Mouse (Mus musculus) midbrain, embryonic 11.5 days (tissue): ENCODE measurements around the gene Ciao2b. TPM values are rescaled to one million over a fixed set of nuclear protein-coding genes. Genes with fewer than 3 reads are reported as not detected.

Source experiments
- ATAC-seq: fragments of 200-750 bp; cut with Nextera tagmentation; 2 replicates; pipeline ENCODE4 v1.8.0; 2017; ENCODE audit warnings: moderate TSS enrichment, moderate library complexity; ENCODE audit not compliant: low FRiP score
- DNase-seq: peaks from one replicate; pipeline ENCODE4 v3.0.0; 2015; ENCODE audit warnings: low spot score; ENCODE audit errors: missing footprints
- H3K27ac ChIP-seq: fragments of 300-500 bp; sonication (generic); 2 replicates; pipeline ENCODE4 v1.5.1; 2014; ENCODE audit warnings: low read depth, low read length
- H3K27me3 ChIP-seq: fragments of 300-500 bp; sonication (generic); 2 replicates; pipeline ENCODE4 v1.6.1; 2014; ENCODE audit warnings: mild to moderate bottlenecking, low read length, moderate library complexity, mixed read lengths; ENCODE audit not compliant: control insufficient read depth, insufficient read depth
- H3K36me3 ChIP-seq: fragments of 300-500 bp; sonication (generic); 2 replicates; pipeline ENCODE4 v1.6.1; 2014; ENCODE audit warnings: mild to moderate bottlenecking, low read length, moderate library complexity, mixed read lengths; ENCODE audit not compliant: control insufficient read depth, insufficient read depth
- H3K4me1 ChIP-seq: fragments of 300-500 bp; sonication (generic); 2 replicates; pipeline ENCODE4 v1.6.1; 2014; ENCODE audit warnings: low read length; ENCODE audit not compliant: control insufficient read depth, insufficient read depth
- H3K4me2 ChIP-seq: fragments of 300-500 bp; sonication (generic); 2 replicates; pipeline ENCODE4 v1.6.1; 2014; ENCODE audit warnings: mild to moderate bottlenecking, moderate library complexity
- H3K4me3 ChIP-seq: fragments of 300-500 bp; sonication (generic); 2 replicates; pipeline ENCODE4 v1.5.1; 2014; ENCODE audit warnings: low read depth, low read length
- H3K9ac ChIP-seq: fragments of 300-500 bp; sonication (generic); 2 replicates; pipeline ENCODE4 v1.6.1; 2014; ENCODE audit warnings: low read length
- H3K9me3 ChIP-seq: fragments of 300-500 bp; sonication (generic); 2 replicates; pipeline ENCODE4 v1.6.1; 2016; ENCODE audit warnings: low read length; ENCODE audit not compliant: control insufficient read depth
- WGBS: fragments of 180-500 bp; shearing (Covaris S2); extraction: QIAGEN DNeasy Blood & Tissue Kit; methylation state at CpG from one replicate; pipeline ENCODE4 v1.1.7; 2014; 5-methylcytosine and 5-hydroxymethylcytosine counted together
- polyA plus RNA-seq: library from polyadenylated mRNA; unstranded; fragments of >200 nt; fragmentation: Nextera tagmentation; extraction: Ambion mirVana; gene quantifications from 2 replicates; pipeline ENCODE4 v1.2.1, GENCODE M21; 2014

Gene Ciao2b
- polyA plus RNA-seq, 1 experiment from 2014 or later, result 95.7 TPM

DNA sequence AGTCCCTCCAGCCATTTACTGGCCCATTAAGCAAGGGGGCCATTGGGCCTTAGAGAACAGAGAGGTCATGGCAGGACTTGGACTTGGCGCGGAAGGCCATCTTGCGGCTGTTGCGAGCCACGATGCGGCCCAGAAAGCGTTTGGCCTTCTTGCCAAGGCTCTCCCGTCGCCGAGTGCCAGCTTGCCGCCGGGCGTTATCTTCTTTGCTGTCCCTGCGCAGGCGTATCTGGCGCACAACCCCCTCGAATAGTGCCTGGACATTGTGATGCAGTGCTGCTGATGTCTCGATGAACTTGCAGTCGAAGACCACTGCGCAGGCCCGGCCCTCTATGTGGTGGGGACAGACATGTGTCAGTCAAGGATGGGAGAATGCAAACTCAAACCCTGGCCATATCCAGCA, 13.4 kb downstream of the Ciao2b start:
- DNase-seq (no peak), ATAC-seq (no peak)
- no peaks in the 10 kb centered on the region for H3K9me3 ChIP-seq
- H3K4me3 ChIP-seq, result no peak overlapping the region
- 96% methylated on average over 21 of the region's 21 CpGs for WGBS
- H3K4me1 ChIP-seq, result peaks cover 7% of the 10 kb centered on the region; the same call in 1 of the 2 replicates
- peaks cover 11% of the 10 kb centered on the region for H3K27me3 ChIP-seq
- no peak overlapping the region for H3K9ac ChIP-seq
- H3K4me2 ChIP-seq, result no peak overlapping the region
- H3K36me3 ChIP-seq, result no peaks in the 10 kb centered on the region
- H3K27ac ChIP-seq, result no peak overlapping the region

DNA sequence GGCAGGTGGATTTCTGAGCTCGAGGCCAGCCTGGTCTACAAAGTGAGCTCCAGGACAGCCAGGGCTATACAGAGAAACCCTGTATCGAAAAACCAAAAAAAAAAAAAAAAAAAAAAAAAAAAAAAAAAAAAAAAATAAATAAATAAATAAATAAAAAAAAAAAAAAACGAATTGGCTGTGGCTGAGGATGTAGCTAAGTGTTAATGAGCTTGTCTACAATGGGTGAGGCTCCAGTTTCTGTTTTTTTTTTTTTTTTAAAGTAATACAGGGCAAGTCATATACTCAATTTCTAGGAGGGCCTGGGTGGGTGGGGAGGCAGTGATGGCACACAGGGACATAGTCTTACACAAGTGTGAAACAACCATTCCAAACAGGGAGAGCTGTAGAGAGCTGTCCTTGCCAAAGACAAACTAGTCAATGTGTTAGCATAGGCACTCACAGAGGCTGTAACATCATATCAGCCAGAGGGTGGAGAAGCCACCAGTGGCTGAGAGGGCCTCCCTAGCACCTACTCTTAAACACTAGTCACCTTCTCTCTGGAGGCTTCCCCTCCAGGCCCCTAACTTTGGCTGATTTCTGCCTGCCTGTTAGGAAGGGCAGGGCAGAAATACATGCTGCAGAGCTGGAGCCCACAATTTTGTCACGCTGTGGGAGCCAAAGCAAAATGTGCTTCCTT, 14.6 kb downstream of the Ciao2b start:
- H3K4me2 ChIP-seq, result no peak overlapping the region
- H3K4me3 ChIP-seq, result no peak overlapping the region
- H3K4me1 ChIP-seq, result peaks cover 7% of the 10 kb centered on the region; the same call in 1 of the 2 replicates
- H3K9ac ChIP-seq, result no peak overlapping the region
- ATAC-seq (no peak), DNase-seq (no peak)
- peaks cover 11% of the 10 kb centered on the region for H3K27me3 ChIP-seq
- WGBS, result 61% methylated on average over 4 of the region's 4 CpGs
- no peaks in the 10 kb centered on the region for H3K9me3 ChIP-seq
- H3K27ac ChIP-seq, result no peak overlapping the region
- no peaks in the 10 kb centered on the region for H3K36me3 ChIP-seq

- DNase-seq (no peak), ATAC-seq (no peak)
- Histone ChIP-seq H3K27me3 (no peaks in the 10 kb centered on the region), H3K4me2 (no peak within 1 kb of the TSS), H3K36me3 (no peaks in the 10 kb centered on the region), H3K27ac (no peak within 1 kb of the TSS), H3K9ac (no peak within 1 kb of the TSS), H3K4me3 (no peak within 1 kb of the TSS), H3K4me1 (no peaks in the 10 kb centered on the region), H3K9me3 (no peaks in the 10 kb centered on the region)
- 78% methylated on average over 6 of the region's 6 CpGs for WGBS
Measured at GRCm38 (mm10) chr8:104624161-104624560, 17.6 kb downstream of the Ciao2b start, which contains the start of gene Cdh16. Cdh16 (minus strand) TSS chr8:104624396.

DNA sequence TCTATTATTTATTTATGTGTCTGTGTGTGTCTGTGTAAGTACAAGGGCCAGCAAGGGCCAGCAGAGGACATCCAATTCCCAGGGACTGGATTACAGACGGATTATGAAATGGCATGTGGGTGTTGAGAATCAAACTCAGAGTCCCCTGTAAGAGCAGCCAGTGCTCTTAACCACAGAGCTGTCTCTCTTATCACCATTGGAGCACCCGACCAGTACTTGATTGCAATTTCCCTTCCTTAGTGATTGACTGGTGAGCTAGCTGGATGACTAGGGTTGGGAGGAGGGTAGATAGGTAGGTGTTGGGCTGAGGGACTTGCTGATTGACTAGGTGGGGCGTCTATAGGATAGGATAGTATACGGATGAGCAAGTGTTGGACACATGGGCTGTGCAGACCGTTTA, 21.0 kb downstream of the Ciao2b start:
- Histone ChIP-seq H3K4me1 (no peaks in the 10 kb centered on the region), H3K27me3 (no peaks in the 10 kb centered on the region), H3K9ac (no peak overlapping the region), H3K27ac (no peak overlapping the region), H3K4me2 (no peak overlapping the region), H3K4me3 (no peak overlapping the region), H3K9me3 (no peaks in the 10 kb centered on the region), H3K36me3 (no peaks in the 10 kb centered on the region)
- DNase-seq (no peak), ATAC-seq (no peak)
- 81% methylated on average over 5 of the region's 5 CpGs for WGBS

DNA sequence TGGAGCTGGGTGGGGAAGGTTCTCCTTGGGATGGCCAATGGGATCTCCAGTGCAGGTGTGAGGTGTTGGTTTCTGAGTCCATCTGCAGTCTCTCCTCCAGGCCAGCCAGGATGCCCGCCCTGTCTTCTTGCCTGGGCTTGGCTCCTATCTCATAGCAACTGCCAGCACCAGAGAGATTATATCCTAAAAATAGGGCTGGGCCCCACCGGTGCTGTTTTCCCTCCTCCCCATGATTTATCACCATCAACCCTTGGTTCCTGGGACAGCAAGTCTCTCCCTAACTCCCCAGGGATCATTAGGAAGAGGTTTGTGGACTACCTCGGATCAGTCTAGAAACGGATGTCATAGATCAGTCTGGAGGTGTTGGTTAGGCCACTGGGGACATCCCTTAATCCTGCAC, 28.6 kb downstream of the Ciao2b start:
- ATAC-seq (no peak), DNase-seq (no peak)
- H3K9me3 ChIP-seq, result no peaks in the 10 kb centered on the region
- no peaks in the 10 kb centered on the region for H3K4me1 ChIP-seq
- H3K4me2 ChIP-seq, result no peak overlapping the region
- H3K27me3 ChIP-seq, result no peaks in the 10 kb centered on the region
- H3K36me3 ChIP-seq, result no peaks in the 10 kb centered on the region
- H3K4me3 ChIP-seq, result no peak overlapping the region
- no peak overlapping the region for H3K9ac ChIP-seq
- no peak overlapping the region for H3K27ac ChIP-seq
- WGBS, result 87% methylated on average over 4 of the region's 4 CpGs

DNA sequence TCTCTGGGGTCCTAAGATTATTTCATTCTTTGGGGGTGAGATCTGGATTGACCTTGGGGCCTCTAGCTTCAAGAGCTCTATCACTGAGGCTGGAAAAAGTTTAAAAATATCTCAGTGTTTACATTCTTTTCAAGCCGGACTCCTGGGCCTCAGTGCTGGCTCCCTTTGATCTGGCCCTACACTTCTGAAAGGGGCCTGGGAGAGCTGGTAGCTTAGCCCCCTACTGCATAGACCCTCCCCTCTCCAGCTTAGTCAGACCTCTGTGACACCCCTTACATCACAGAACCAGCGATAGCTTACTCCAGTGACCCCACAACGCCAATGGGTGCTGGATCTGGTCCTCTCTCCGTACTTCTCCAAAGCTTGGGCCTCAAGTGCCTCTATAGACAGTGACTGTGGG, 30.2 kb downstream of the Ciao2b start:
- Histone ChIP-seq H3K4me1 (no peaks in the 10 kb centered on the region), H3K36me3 (no peaks in the 10 kb centered on the region), H3K9me3 (no peaks in the 10 kb centered on the region), H3K4me3 (no peak overlapping the region), H3K27me3 (no peaks in the 10 kb centered on the region), H3K27ac (no peak overlapping the region), H3K9ac (no peak overlapping the region), H3K4me2 (no peak overlapping the region)
- DNase-seq (no peak), ATAC-seq (no peak)
- 73% methylated on average over 4 of the region's 4 CpGs for WGBS

DNA sequence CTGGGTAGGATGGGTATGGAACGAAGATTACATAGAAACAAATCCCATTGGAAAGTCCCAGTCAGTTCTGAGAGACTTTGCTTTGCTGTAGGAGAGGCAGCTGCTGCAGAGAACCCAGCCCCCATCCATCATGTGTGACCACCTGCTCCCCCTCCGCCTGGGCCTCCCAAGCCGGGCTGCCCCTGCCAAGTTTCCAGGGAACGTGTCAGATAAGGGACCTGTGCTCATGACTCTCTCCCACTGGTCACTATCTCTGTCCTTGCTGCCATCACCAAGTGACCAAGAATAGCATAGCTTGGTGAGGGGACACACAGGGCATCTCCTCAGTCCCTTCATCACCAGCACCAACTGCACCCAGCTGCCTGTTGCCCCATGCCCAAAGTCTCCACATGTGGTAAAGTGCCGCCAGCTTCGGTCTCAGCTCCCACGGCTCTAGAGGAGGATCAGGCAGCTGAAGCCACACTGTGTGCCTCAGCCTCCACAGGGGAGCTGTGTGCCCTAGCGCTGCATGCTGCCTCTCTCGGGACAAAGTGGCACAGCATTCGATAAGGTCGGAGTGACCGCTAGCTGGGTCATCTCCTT, 31.5 kb downstream of the Ciao2b start:
- DNase-seq (peak; percentile 56), ATAC-seq (no peak)
- no peak overlapping the region for H3K27ac ChIP-seq
- no peaks in the 10 kb centered on the region for H3K9me3 ChIP-seq
- H3K9ac ChIP-seq, result no peak overlapping the region
- no peak overlapping the region for H3K4me3 ChIP-seq
- WGBS, result 81% methylated on average over 12 of the region's 12 CpGs
- H3K4me2 ChIP-seq, result no peak overlapping the region
- no peaks in the 10 kb centered on the region for H3K27me3 ChIP-seq
- H3K36me3 ChIP-seq, result no peaks in the 10 kb centered on the region
- no peaks in the 10 kb centered on the region for H3K4me1 ChIP-seq

DNA sequence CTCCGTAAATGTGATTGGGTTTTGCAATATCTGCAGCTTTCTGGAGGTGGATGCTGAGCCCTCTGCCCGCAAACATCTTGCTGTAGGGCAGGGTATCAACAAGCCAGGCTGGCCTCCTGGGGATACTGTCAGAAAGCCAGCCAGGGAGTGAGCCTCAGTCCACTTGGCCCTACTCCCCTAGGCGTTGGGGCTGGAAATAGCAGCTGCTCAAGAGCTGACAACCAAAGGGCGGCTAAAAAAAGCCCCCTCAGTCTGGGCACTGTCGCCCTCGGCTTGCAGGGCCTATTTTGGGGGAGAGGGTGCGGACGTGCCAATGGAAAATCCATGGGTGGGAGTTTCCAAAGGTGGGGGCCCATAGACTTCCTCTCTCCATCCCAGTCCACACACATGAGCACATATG, 32.5 kb downstream of the Ciao2b start:
- DNase-seq, result no peak

GRCm38 (mm10) chr8:104607944-104608343, 33.8 kb downstream of the Ciao2b start:
- no peaks in the 10 kb centered on the region for H3K4me1 ChIP-seq
- no peak overlapping the region for H3K4me3 ChIP-seq
- no peaks in the 10 kb centered on the region for H3K27me3 ChIP-seq
- ATAC-seq, result no peak
- WGBS, result 84% methylated on average over 2 of the region's 2 CpGs
- no peak overlapping the region for H3K9ac ChIP-seq
- H3K9me3 ChIP-seq, result no peaks in the 10 kb centered on the region
- no peak overlapping the region for H3K4me2 ChIP-seq
- H3K36me3 ChIP-seq, result no peaks in the 10 kb centered on the region
- DNase-seq, result peak; percentile 47
- H3K27ac ChIP-seq, result no peak overlapping the region

More for the DNA sequence above, 32.5 kb downstream of the Ciao2b start:
- no peak for ATAC-seq
- 79% methylated on average over 8 of the region's 8 CpGs for WGBS
- Histone ChIP-seq H3K27me3 (no peaks in the 10 kb centered on the region), H3K4me3 (no peak overlapping the region), H3K4me1 (no peaks in the 10 kb centered on the region), H3K36me3 (no peaks in the 10 kb centered on the region), H3K9me3 (no peaks in the 10 kb centered on the region), H3K4me2 (no peak overlapping the region), H3K9ac (no peak overlapping the region), H3K27ac (no peak overlapping the region)
